Mouse (Mus musculus): ENCODE measurements around the gene Wdr62.

Gene Wdr62

DNA sequence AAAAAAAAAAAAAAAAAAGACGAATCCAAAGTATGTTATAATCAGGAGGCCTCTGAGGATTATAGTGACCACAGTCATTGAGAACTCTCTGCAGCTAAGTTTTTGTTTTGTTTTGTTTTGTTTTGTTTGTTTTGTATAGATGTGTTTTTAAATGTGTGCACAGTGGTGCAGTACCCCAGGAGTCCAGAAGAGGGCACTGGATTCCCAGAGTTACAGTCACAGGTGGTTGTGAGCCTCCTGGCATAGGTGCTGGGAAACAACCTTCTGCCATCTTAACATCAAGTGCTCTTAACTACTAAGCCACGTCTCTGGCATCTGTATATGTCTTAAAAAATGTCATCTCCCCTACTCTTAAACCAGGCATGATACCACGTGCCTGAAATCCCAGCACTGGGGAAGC, 20.7 kb upstream of the Wdr62 start:
- DNase-seq: peak in 1 of 2 experiments; percentile 66

DNA sequence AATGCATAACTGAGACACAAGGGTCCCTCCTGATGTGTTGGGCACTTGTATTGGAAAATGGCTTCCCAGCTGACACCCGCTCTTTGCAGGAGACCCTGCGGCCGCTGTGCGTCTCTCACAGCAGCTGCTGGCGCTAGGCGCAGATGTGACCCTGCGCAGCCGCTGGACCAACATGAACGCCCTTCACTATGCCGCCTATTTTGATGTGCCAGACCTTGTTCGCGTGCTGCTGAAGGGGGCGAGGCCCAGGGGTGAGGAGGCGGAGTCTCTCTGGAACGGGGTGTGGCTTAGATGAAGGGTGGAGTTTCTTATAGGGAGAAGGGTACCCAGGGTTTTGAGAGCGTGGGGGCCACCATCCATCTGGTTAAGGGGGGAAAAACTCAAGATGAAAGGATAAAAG, 17.0 kb upstream of the Wdr62 start:
- peak; percentile 28 to 40 for DNase-seq

DNA sequence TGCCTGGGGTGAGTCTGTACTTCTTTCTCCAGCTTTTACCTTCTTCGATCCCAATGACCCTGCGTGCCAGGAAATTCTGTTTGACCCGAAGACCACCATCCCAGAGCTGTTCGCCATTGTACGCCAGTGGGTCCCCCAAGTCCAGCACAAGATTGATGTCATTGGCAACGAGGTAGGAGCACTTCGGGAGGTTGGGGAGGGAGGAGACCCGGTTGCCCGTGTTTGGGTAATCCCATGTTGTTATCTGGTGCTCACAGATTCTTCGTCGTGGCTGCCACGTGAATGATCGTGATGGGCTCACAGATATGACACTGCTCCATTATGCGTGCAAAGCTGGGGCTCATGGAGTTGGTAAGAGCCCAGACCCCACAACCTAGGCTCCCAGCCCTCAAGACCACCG, 16.6 kb upstream of the Wdr62 start:
- peak in 1 of 2 experiments; percentile 9 for DNase-seq

DNA sequence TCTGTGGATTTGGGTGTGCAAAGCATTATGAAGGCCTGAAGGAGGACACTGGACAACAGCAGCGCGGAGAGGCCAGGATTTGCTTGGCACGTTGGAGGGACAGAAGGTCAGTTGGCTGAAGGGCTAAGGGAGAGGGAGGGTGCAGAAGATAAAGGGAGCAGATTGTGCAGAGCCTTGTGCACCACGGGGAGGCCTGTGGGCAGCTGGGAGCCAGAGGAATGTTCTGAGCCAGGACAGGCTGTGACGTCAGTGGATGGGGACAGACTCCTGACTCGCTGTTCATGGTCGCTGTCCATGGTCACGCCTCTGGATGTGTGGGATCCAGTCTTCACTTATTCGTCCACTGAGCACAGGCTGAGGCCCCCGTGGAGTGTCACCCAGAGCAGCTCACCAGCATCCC, 14.9 kb upstream of the Wdr62 start:
- DNase-seq: peak; percentile 94 to 97

DNA sequence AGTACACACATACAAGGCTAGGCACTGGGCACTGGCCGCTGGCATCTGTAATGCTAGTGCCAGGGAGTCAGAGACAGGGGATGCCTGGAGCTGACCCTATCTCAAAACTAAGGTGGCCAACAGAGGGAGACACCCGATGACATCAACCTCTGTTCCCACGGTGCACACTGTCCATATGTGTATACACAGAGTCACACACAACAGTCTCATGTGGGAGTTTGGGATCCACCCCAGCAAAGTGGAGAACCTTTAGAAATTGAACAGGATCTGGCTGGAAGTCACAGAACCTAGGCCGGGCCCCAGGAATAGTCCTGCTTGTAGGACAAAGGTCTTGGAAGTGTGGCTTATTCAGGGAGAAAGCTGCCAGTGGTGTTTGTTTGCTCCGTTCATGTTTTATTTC, 14.1 kb upstream of the Wdr62 start:
- DNase-seq: peak; percentile 43 to 57

DNA sequence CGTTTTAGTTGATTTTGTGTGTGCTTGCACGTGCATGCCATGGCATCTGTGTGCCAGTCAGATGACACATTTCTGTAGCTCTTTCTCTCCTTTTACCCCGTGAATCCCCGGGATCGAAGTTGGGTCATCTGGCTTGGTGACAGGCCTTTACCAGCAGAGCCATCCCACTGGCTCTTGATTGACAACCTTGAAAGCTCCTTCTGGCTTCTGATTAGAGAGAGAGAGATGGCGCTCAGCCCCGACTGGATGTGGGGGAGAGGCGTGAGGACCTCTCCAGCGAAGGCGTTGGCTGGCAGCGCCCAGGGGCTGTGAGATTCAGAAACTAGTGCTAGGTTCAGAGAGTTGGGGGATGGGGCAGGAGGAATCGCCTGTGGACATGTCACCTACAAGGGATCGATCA, 13.6 kb upstream of the Wdr62 start:
- peak; percentile 60 to 61 for DNase-seq

DNA sequence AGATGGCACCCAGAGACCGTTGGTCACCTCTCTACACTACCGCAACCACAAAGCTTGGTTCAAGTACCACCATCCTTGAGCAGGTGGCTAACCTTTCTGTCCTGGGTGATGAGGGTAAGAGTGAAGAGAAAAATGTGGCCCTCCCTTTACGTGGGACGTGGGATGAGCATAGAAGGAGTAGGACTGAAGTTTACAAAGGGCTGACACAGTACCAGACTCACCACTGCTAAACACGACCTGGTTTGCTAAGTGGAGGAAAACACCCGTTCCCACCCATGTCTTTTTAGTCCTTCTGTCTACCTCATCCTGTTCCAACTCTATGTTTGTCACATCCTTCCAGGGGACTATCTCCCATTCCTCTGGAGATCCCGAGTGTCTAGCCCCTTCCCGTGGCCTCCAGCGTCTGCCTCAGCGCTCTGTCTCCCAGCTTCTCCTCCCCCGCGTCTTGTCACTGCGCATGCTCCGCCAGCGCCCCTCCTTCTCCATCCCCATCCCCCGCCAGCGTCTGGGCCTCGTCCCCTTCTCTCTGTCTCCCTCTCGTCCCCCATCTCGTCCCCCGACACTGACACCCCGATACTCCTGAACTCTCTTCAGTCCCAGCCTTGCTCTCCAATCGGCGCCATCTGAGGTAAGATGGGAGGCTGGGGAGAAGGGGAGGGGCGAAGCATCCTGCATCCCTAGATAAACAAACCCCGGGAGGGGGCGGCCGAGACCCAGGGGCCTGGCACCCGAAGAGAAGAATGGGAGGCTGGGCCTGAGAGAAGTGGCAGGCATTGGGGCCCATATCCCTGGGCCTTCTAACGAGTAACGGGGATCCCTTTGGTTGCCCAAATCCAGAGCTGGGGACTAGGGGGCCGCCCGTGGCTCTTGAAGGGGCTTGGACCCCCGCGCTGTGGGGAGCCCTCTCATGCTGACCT, 11.3 kb upstream of the Wdr62 start, which contains the start of gene Clip3:
Gene Clip3, plus strand, starts transcription at position 514 of the 917 bp plus-strand sequence.
- peak; percentile 94 to 95 for DNase-seq

DNA sequence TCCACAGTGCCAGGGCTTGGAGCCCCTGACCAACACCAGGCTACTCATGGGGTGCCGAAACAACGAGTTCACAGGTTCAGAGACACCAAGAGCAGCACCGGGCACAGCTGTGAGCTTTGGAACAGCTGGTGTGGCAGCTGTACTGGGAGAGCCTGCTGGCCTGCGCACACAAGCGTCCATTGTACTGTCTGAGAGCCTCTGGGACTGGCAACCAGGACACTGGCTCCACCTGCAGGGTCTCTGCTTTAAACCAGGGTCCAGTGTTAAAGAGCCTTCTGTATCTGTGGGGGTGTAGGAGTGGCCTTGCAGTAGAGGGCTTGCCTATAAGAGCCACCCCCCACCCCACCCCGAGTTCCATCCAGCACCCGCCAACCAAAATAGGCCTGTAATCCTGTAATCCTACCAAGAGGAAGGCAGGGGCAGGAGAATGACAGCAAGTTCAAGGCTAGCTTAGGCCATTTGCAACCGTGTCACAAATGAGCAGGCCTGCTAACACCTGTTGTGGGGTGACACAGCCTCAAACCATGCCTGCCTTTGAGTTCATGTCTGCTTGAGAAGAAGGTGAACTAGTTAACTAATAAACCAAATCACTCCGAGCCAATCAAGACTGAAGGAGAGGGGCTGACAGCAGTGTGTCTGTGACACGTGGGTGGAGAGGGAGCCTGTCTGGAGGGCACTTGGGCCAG, 9.6 kb upstream of the Wdr62 start:
- DNase-seq: peak in 1 of 2 experiments; percentile 36

DNA sequence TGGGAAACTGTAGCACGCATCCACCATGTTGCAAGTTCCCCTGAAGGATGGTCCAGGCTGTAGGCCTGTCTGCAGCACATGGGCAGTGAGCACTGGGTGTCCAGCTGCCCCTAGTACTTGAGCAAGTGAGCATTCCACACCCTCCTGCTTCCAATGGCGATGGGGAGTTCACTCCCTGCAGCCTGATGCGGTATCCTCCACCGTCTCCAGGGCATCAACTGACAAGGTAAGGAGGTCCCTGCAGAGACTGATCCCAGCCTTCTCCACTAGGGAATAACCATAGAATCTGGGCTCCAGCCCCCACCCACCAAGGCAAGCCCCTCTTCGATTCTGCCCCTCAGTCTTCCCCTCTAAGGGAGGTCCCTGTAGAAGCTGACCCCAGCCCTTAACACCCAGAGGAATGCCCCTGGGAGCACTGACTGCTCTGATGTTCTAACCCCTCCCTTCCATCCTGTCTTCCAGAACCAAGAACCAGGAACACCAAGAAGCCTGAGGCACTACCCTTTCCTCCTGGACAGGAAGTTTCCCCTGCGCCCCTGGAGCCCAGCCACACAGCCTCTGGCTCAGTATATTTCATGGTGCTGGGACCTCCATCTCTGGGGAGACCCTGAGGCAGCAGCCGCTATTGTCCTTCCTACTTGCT, 9.0 kb upstream of the Wdr62 start:
- DNase-seq: peak in 1 of 2 experiments; percentile 32

DNA sequence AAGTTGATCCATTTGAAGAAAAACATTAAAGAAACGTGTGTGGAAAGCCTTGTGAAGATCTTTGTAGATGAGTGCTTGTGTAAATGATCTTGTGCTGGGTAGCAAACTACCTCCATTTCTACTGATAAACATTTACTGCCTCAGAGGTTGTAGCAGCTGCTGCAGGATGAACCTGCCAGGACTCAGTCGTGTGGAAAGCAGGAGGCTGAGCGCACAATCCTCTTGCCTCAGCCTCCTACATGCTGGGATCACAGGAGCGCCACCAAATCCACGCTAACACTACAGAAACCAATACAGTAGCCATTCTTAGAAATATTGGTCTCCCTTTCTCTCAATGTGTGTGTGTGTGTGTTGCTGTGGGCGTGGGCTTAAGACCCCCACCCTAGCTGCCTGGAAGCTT, 7.8 kb upstream of the Wdr62 start:
- DNase-seq: peak; percentile 58 to 70

DNA sequence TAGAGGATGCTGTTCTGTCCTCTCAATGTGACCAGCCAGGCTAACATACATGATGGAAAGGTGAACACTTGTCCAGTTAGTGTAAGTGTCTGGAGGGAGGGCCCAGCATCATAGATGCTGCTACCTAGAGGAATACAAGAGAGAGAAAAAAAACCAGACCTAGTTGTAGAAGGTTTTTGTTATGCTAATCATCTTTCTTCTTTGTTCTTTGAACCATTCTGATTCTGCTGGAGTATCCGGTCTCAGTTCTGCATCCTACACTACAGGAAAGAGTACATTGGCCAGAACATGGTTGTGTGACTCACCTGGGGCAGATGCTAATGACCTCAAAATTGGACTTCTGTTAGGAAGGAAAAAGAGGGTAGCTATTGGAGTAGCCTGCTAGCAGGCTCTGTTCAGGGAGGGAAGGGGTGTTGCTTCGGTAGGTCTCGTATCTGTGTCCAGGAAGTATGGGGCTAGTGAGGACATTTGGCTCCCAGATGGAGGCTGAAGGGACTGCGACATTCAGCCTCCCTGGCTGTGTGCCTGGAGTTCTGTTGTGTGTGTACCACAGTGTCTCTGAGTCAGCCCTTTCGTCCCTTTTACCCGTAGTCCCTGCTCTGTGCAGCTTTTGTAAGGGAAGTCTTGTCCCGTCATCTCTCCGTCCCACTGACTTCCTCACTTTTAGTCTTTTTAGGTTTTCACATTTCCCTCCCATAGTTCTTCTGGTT, 6.6 kb upstream of the Wdr62 start:
- DNase-seq: peak; percentile 90 to 92

DNA sequence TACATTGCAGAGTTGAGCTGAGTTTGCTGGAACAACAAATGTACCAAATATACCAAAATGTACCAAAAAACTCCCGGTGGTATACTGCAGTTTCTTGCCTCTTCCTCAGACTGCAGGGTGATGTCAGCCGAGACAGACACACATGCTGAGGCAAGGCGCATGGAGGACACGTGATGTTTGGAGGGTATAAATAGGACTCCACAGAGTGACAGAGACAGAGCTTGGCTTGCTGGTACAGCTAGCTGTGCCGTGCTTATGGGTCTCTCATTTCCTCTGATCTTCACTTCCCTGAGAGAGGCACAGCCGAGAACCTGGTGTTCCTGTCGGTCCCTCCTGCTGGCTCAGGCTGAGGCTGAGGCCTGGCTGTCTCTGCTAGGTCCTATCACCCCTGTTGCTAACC, 2.5 kb upstream of the Wdr62 start:
- DNase-seq: no peak

DNA sequence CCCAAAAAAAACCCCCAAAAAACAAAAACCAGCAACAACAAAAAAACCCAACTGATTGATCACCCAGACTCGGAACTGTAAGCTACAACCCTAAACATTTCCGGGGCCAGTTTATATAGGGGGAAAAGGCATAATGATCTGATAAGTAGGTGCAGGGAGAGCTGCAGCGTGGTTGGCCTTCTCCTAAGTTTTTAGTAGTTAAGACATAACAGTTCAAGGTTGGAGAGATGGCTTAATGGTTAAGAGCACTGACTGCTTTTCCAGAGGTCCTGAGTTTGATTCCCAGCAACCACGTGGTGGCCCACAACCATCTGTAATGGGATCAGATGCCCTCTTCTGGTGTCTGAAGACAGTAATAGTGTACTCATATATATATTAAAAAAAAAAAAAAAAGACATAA, 1.3 kb upstream of the Wdr62 start:
- DNase-seq: no peak

DNA sequence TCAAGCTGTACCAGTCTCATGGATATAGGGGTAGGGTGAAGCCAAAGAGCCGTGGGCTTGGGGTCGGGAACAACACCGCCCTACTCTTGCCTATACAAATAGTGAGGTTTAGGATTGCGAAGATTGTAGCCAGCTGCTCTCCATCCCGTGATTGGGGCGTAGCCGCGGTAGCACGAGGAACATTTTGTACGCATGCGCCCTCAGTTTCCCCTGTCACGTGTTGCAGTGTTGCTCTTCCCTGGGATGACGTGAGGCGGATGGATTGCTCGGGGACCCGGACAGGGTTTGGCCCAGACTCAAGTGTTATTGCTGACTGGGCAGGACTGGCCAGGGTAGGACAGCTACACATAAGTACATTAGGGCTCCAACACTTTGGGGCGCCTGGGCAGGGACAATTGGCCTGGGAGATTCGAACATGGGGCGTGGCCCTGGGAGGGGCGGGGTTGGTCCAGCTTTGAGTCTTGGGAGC, 485 bp upstream of the Wdr62 start:
- DNase-seq: peak; percentile 83 to 84

DNA sequence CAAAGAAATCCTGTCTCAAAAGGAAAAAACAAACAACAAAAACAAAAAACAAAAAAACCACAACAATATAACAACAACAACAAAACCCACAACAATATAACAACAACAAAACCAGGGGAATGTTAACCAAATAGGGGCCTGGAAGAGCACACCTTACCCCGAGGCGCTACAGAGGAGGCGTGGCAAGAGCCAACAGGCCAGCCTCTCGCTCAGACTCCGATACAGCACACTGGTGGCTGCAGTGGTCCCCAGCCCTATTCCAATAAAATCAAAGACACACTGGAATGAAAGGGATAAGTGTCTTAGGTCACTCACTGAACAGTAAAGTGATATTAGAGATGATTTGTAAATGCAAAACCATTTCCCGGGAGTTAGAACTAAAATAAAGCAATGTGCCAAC, 683 bp downstream of the Wdr62 start:
- DNase-seq: no peak

DNA sequence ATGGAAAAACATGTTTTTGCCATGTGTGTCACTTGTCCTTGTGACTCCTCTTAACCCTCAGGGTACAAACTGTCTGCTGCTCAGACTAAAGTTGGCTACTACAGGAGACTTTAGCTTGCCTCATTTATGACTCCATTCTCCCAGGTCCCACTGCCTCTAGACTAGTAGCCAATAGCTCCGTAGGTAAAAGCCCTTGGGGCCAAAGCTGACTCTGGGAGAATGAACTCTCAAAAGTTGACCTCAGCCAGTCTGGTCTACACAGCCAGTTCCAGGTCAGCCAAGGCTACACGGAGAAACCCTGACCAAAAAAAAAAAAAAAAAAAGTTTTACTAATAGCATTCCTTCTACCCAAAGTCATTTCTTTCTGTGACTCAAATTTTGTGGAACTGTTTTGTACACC, 1.3 kb downstream of the Wdr62 start:
- DNase-seq: no peak

DNA sequence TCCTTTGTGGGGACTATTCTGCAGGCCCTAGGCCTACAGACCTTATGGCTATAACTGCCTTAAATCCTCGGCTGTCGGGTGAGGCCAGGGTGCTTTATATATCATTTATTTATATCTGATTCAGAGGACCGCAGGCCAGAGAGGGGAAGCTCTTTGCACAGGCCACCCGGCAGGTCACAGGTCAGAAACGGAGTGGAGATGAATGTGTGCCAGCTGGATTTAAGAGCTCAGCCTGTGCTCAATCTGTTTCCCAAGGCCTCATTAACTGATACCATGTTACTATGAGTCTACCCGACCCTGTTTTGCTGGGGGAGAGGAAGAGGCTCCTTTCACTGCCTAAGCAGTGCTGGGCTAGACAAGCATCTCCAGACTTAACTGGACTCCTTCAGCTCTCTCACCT, 5.8 kb downstream of the Wdr62 start:
- no peak for DNase-seq

DNA sequence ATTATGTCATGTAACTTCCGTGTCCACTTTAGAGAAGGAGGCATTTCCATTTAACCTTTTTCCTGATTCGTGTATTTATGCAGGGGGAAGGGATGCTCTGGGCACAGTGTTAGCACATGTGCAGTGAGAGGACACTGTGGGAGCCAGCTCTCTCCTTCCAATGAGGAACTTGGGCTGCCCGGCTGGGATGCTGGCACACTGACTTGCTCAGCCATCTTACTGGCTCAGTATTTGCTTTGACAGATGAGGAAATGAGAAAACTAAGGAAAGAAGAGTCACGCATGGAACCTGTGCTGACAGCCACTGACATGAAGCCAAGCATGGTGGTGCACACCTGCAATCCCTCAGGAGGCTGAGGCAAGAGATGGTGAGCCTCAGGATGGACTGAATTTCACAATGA, 10.6 kb downstream of the Wdr62 start:
- DNase-seq: no peak

DNA sequence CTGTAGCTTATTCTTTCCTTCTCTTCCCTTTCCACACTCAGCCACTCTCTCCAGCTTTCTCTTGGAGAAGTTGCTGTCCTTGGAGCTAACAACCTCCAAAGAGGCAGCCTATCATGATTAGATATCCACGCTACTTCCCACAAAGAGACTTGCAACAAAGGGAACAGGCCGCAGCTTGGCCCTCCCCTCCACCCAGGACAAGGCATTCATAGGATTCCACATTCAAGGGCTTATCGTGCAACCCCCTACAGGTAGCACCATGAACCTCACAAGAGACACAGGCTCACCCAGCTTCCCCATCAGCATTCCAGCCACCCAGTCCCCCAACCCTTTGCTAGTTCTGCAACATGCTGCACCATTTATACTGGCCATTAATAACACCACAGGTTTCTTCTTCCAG, 13.4 kb downstream of the Wdr62 start:
- no peak for DNase-seq

DNA sequence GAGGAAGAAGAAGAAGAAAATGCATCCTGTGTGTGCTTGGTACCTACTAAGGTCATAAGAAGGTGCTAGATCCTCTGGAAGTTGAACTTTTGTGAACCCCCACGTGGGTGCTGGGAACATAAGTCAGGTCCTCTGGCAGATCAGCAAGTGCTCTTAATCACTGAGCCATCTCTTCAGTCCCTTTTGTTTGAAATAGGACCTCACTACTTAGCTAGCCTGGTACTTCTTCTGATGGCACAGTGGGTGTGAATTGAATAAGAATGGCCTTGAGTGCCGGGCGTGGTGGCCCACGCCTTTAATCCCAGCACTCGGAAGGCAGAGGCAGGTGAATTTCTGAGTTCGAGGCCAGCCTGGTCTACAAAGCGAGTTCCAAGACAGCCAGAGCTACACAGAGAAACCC, 14.3 kb downstream of the Wdr62 start:
- no peak for DNase-seq

DNA sequence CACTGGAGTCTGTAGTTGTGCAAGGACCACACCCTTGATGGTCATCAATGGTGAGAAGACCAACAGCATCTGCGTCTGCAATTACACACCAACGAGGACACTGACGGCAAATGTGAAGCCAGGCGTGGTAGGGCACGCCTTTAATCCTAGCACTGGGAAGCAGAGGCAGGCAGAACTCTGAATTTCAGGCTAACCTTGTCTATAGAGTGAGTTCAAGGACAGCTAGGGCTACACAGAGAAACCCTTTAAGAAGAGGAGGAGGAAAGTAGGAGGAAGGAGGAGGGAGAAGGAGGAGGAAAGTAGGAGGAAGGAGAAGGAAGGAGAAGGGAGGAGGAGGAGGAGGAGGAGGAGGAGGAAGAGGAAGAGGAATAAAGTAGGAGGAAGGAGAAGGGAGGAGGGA, 14.7 kb downstream of the Wdr62 start:
- DNase-seq: no peak

DNA sequence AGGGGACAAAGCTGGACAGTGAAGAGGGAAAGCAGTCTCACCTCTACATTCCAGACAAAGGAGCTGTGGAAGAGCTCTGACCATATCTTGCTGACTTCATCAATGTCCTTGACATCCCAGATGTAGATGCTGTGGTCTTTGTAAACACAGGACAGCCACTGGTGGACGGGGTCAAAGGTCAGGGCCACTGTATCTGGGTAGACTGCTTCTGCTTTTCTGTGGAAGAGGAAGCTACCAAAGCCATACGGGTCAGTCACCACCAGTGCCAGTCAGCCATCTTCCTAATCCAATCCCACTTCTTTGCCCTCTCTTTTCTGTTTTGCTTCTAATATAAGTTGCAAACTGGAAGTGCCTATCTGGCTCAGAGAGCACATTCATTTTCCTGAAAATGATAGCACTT, 15.2 kb downstream of the Wdr62 start:
- no peak for DNase-seq

Data from cerebellum, adult 18-20 months (tissue).